Mouse (Mus musculus): Measurements from ENCODE around the gene Gm49388. TPM values are rescaled to one million over a fixed set of nuclear protein-coding genes. Genes with fewer than 3 reads are reported as not detected.
"Not testable (repeated sequence)": the region's sequence is repeated elsewhere in the genome, so short reads cannot be mapped to it uniquely, and the experiment has no call there.

The Gm49388 gene
- polyA plus RNA-seq, 1 experiment from 2014 or later, result 0.64 TPM

GRCm38 (mm10) chr7:127772080-127772479 lies 13.3 kb upstream of the Gm49388 start:
- 92% methylated on average over 3 of the region's 3 CpGs for WGBS
- H3K27ac ChIP-seq (ENCODE audit: low read depth, low read length), result no peak overlapping the region
- peaks cover 11% of the 10 kb centered on the region for H3K36me3 ChIP-seq (ENCODE audit: control insufficient read depth, insufficient read depth, low read length)
- no peak overlapping the region for H3K4me2 ChIP-seq (ENCODE audit: low read depth, low read length)
- H3K9me3 ChIP-seq (ENCODE audit: control insufficient read depth, low read length), result no peaks in the 10 kb centered on the region
- no peak for ATAC-seq (ENCODE audit: low read depth)
- H3K27me3 ChIP-seq (ENCODE audit: control insufficient read depth, insufficient read depth, low read length), result no peaks in the 10 kb centered on the region
- H3K4me3 ChIP-seq (ENCODE audit: low read depth, low read length), result no peak overlapping the region
- H3K9ac ChIP-seq (replicated peaks; ENCODE audit: low read depth, low read length), result no peak overlapping the region
- H3K4me1 ChIP-seq (ENCODE audit: control insufficient read depth, insufficient read depth, low read length), result peaks cover 8% of the 10 kb centered on the region; the same call in 1 of the 2 replicates

- H3K9me3 ChIP-seq (ENCODE audit: control insufficient read depth, low read length), result no peaks in the 10 kb centered on the region
- no peak overlapping the region for H3K9ac ChIP-seq (replicated peaks; ENCODE audit: low read depth, low read length)
- no peak overlapping the region for H3K27ac ChIP-seq (ENCODE audit: low read depth, low read length)
- no peak for ATAC-seq (ENCODE audit: low read depth)
- H3K4me2 ChIP-seq (ENCODE audit: low read depth, low read length), result no peak overlapping the region
- WGBS, result 87% methylated on average over 1 of the region's 1 CpGs
- no peak overlapping the region for H3K4me3 ChIP-seq (ENCODE audit: low read depth, low read length)
- H3K36me3 ChIP-seq (ENCODE audit: control insufficient read depth, insufficient read depth, low read length), result peaks cover 6% of the 10 kb centered on the region
- no peaks in the 10 kb centered on the region for H3K27me3 ChIP-seq (ENCODE audit: control insufficient read depth, insufficient read depth, low read length)
- H3K4me1 ChIP-seq (ENCODE audit: control insufficient read depth, insufficient read depth, low read length), result peaks cover 8% of the 10 kb centered on the region; the same call in 1 of the 2 replicates
Observed at GRCm38 (mm10) chr7:127772557-127772956, 12.9 kb upstream of the Gm49388 start.

GRCm38 (mm10) chr7:127773664-127774384 lies 11.6 kb upstream of the Gm49388 start:
- no peak overlapping the region for H3K27ac ChIP-seq (ENCODE audit: low read depth, low read length)
- peaks cover 15% of the 10 kb centered on the region for H3K4me1 ChIP-seq (ENCODE audit: control insufficient read depth, insufficient read depth, low read length)
- no peak for ATAC-seq (ENCODE audit: low read depth)
- no peaks in the 10 kb centered on the region for H3K9me3 ChIP-seq (ENCODE audit: control insufficient read depth, low read length)
- WGBS, result 40% methylated on average over 9 of the region's 9 CpGs
- no peaks in the 10 kb centered on the region for H3K36me3 ChIP-seq (ENCODE audit: control insufficient read depth, insufficient read depth, low read length)
- no peak overlapping the region for H3K9ac ChIP-seq (replicated peaks; ENCODE audit: low read depth, low read length)
- no peak overlapping the region for H3K4me2 ChIP-seq (ENCODE audit: low read depth, low read length)
- no peaks in the 10 kb centered on the region for H3K27me3 ChIP-seq (ENCODE audit: control insufficient read depth, insufficient read depth, low read length)
- no peak overlapping the region for H3K4me3 ChIP-seq (ENCODE audit: low read depth, low read length)

GRCm38 (mm10) chr7:127775837-127776236 lies 9.6 kb upstream of the Gm49388 start:
- H3K27me3 ChIP-seq (ENCODE audit: control insufficient read depth, insufficient read depth, low read length); ATAC-seq (ENCODE audit: low read depth); H3K9me3 ChIP-seq (ENCODE audit: control insufficient read depth, low read length); H3K4me1 ChIP-seq (ENCODE audit: control insufficient read depth, insufficient read depth, low read length); H3K36me3 ChIP-seq (ENCODE audit: control insufficient read depth, insufficient read depth, low read length): not testable (repeated sequence)
- Histone ChIP-seq H3K27ac (ENCODE audit: low read depth, low read length) (peak overlapping the region; percentile 96), H3K9ac (replicated peaks; ENCODE audit: low read depth, low read length) (peak overlapping the region; percentile 84), H3K4me3 (ENCODE audit: low read depth, low read length) (peak overlapping the region; percentile 62), H3K4me2 (ENCODE audit: low read depth, low read length) (peak overlapping the region; percentile 72)
- WGBS, result 77% methylated on average over 7 of the region's 7 CpGs

GRCm38 (mm10) chr7:127776426-127776825 lies 9.0 kb upstream of the Gm49388 start, which contains the start of gene Setd1a:
Gene Setd1a (plus strand): TSS chr7:127776670.
- Histone ChIP-seq H3K4me3 (ENCODE audit: low read depth, low read length) (peak within 1 kb of the TSS; percentile 62), H3K27me3 (ENCODE audit: control insufficient read depth, insufficient read depth, low read length) (no peaks in the 10 kb centered on the region), H3K4me1 (ENCODE audit: control insufficient read depth, insufficient read depth, low read length) (peaks cover 7% of the 10 kb centered on the region), H3K4me2 (ENCODE audit: low read depth, low read length) (peak within 1 kb of the TSS; percentile 72), H3K9me3 (ENCODE audit: control insufficient read depth, low read length) (no peaks in the 10 kb centered on the region), H3K9ac (replicated peaks; ENCODE audit: low read depth, low read length) (peak within 1 kb of the TSS; percentile 84), H3K36me3 (ENCODE audit: control insufficient read depth, insufficient read depth, low read length) (peaks cover 14% of the 10 kb centered on the region), H3K27ac (ENCODE audit: low read depth, low read length) (peak within 1 kb of the TSS; percentile 96)
- peak; percentile 73 for ATAC-seq (ENCODE audit: low read depth)
- WGBS, result 0% methylated on average over 23 of the region's 23 CpGs

GRCm38 (mm10) chr7:127776878-127777473 lies 8.4 kb upstream of the Gm49388 start:
- Histone ChIP-seq H3K27ac (ENCODE audit: low read depth, low read length) (peak overlapping the region; percentile 96), H3K9me3 (ENCODE audit: control insufficient read depth, low read length) (no peaks in the 10 kb centered on the region), H3K4me2 (ENCODE audit: low read depth, low read length) (peak overlapping the region; percentile 72), H3K4me1 (ENCODE audit: control insufficient read depth, insufficient read depth, low read length) (peaks cover 7% of the 10 kb centered on the region), H3K4me3 (ENCODE audit: low read depth, low read length) (peak overlapping the region; percentile 62), H3K27me3 (ENCODE audit: control insufficient read depth, insufficient read depth, low read length) (no peaks in the 10 kb centered on the region), H3K9ac (replicated peaks; ENCODE audit: low read depth, low read length) (peak overlapping the region; percentile 84), H3K36me3 (ENCODE audit: control insufficient read depth, insufficient read depth, low read length) (peaks cover 19% of the 10 kb centered on the region)
- WGBS, result 0% methylated on average over 62 of the region's 70 CpGs
- ATAC-seq (ENCODE audit: low read depth), result peak; percentile 91

- Histone ChIP-seq H3K4me1 (ENCODE audit: control insufficient read depth, insufficient read depth, low read length) (peaks cover 7% of the 10 kb centered on the region), H3K27me3 (ENCODE audit: control insufficient read depth, insufficient read depth, low read length) (no peaks in the 10 kb centered on the region), H3K9me3 (ENCODE audit: control insufficient read depth, low read length) (no peaks in the 10 kb centered on the region), H3K4me2 (ENCODE audit: low read depth, low read length) (peak overlapping the region; percentile 72), H3K36me3 (ENCODE audit: control insufficient read depth, insufficient read depth, low read length) (peaks cover 22% of the 10 kb centered on the region), H3K9ac (replicated peaks; ENCODE audit: low read depth, low read length) (peak overlapping the region; percentile 84), H3K27ac (ENCODE audit: low read depth, low read length) (peak overlapping the region; percentile 96), H3K4me3 (ENCODE audit: low read depth, low read length) (peak overlapping the region; percentile 62)
- 5% methylated on average over 41 of the region's 66 CpGs for WGBS
- ATAC-seq (ENCODE audit: low read depth), result peak; percentile 49
Observed at GRCm38 (mm10) chr7:127777474-127778266, 7.7 kb upstream of the Gm49388 start.

- Histone ChIP-seq H3K36me3 (ENCODE audit: control insufficient read depth, insufficient read depth, low read length) (peaks cover 23% of the 10 kb centered on the region), H3K4me2 (ENCODE audit: low read depth, low read length) (peak overlapping the region; percentile 72), H3K4me1 (ENCODE audit: control insufficient read depth, insufficient read depth, low read length) (peaks cover 7% of the 10 kb centered on the region), H3K27me3 (ENCODE audit: control insufficient read depth, insufficient read depth, low read length) (no peaks in the 10 kb centered on the region), H3K4me3 (ENCODE audit: low read depth, low read length) (peak overlapping the region; percentile 62), H3K9ac (replicated peaks; ENCODE audit: low read depth, low read length) (peak overlapping the region; percentile 84; the same call in 1 of the 2 replicates), H3K9me3 (ENCODE audit: control insufficient read depth, low read length) (no peaks in the 10 kb centered on the region), H3K27ac (ENCODE audit: low read depth, low read length) (no peak overlapping the region)
- ATAC-seq (ENCODE audit: low read depth), result no peak
- WGBS, result 84% methylated on average over 4 of the region's 4 CpGs
Observed at GRCm38 (mm10) chr7:127778350-127778749, 7.1 kb upstream of the Gm49388 start.
